In genomic region chr9:21503352-21503751, GRCm38 (mm10) we compare ENCODE assay signal across 23 mouse cellular contexts.
"Had no signal": no experiment of that assay in that cellular context is flagged by ENCODE, and none has a peak within 500 bp of the region (broad histone marks: within the 10 kb centered on the region; RNA-seq: fewer than 3 reads in every experiment).

No protein-coding gene starts in this region.

- DNase-seq: gastrocnemius, postnatal 14 days; gastrocnemius, postnatal 36 days; heart, adult 11 months; heart, adult 2 months; heart, postnatal 14 days; heart, postnatal 36 days; kidney, adult 11 months; kidney, adult 2 months; kidney, adult 9 months; kidney, postnatal 25 days; kidney, postnatal 4 days; liver had no signal

- H3K4me3 ChIP-seq: heart, adult 2 months; heart, embryonic 13.5 days; heart, embryonic 15.5 days; hindbrain, embryonic 13.5 days; hindbrain, embryonic 15.5 days; kidney, embryonic 15.5 days; layer of hippocampus, adult 2 months; left cerebral cortex, adult 2 months; limb, embryonic 10.5 days; limb, embryonic 12.5 days had no signal

- H3K27ac ChIP-seq: heart, adult 2 months; heart, embryonic 13.5 days; heart, embryonic 15.5 days; hindbrain, embryonic 13.5 days; hindbrain, embryonic 15.5 days; hindbrain, postnatal 0 days; kidney, embryonic 15.5 days; kidney, postnatal 0 days; layer of hippocampus, adult 2 months; left cerebral cortex, adult 2 months; limb, embryonic 10.5 days; limb, embryonic 12.5 days had no signal

- H3K27me3 ChIP-seq: heart, embryonic 13.5 days; heart, embryonic 15.5 days; hindbrain, embryonic 13.5 days; hindbrain, embryonic 15.5 days; kidney, embryonic 15.5 days; limb, embryonic 12.5 days had no signal

- H3K4me1 ChIP-seq: heart, embryonic 13.5 days; heart, embryonic 15.5 days; hindbrain, embryonic 13.5 days; hindbrain, embryonic 15.5 days; limb, embryonic 12.5 days had no signal
